Mouse (Mus musculus) liver, embryonic 16.5 days (tissue): ENCODE data around the gene Pla2g4b. TPM values are rescaled to one million over a fixed set of nuclear protein-coding genes. Genes with fewer than 3 reads are reported as not detected.

ENCODE experiments used
- ATAC-seq: fragments of 200-750 bp; cut with Nextera tagmentation; 2 replicates; pipeline ENCODE4 v1.8.0; 2017; ENCODE audit warnings: low read depth, mild to moderate bottlenecking, moderate number of reproducible peaks, moderate library complexity
- H3K27ac ChIP-seq: fragments of 300-500 bp; sonication (generic); 2 replicates; pipeline ENCODE4 v1.5.1; 2014; ENCODE audit warnings: mild to moderate bottlenecking, low read length
- H3K27me3 ChIP-seq: fragments of 300-500 bp; sonication (generic); 2 replicates; pipeline ENCODE4 v1.6.1; 2014; ENCODE audit warnings: low read depth, low read length, mixed read lengths; ENCODE audit not compliant: control insufficient read depth, insufficient read depth
- H3K36me3 ChIP-seq: fragments of 300-500 bp; sonication (generic); 2 replicates; pipeline ENCODE4 v1.6.1; 2014; ENCODE audit warnings: mild to moderate bottlenecking; ENCODE audit not compliant: control insufficient read depth, insufficient read depth
- H3K4me1 ChIP-seq: fragments of 300-500 bp; sonication (generic); 2 replicates; pipeline ENCODE4 v1.6.1; 2014; ENCODE audit warnings: low read depth, low read length, mixed read lengths; ENCODE audit not compliant: control insufficient read depth
- H3K4me2 ChIP-seq: fragments of 300-500 bp; sonication (generic); 2 replicates; pipeline ENCODE4 v1.6.1; 2014; ENCODE audit warnings: low read depth, low read length, mixed read lengths
- H3K4me3 ChIP-seq: fragments of 300-500 bp; sonication (generic); 2 replicates; pipeline ENCODE4 v1.5.1; 2014; ENCODE audit warnings: low read depth, mild to moderate bottlenecking, low read length
- H3K9ac ChIP-seq: fragments of 300-500 bp; sonication (generic); 2 replicates; pipeline ENCODE4 v1.6.1; 2014; ENCODE audit warnings: low read depth, low read length
- H3K9me3 ChIP-seq: fragments of 300-500 bp; sonication (generic); replicated peaks from 2 replicates; pipeline ENCODE4 v1.6.1; 2016; ENCODE audit warnings: low read length; ENCODE audit not compliant: control insufficient read depth
- WGBS: fragments of 180-500 bp; shearing (Covaris S2); extraction: QIAGEN DNeasy Blood & Tissue Kit; methylation state at CpG from one replicate; pipeline ENCODE4 v1.1.7; 2014; ENCODE audit not compliant: insufficient replicate concordance; 5-methylcytosine and 5-hydroxymethylcytosine counted together
- microRNA-seq: library from miRNA; unstranded; fragments of <30 nt; microRNA quantifications from one replicate; pipeline ENCODE4, GENCODE M21; 2016
- polyA plus RNA-seq: library from polyadenylated mRNA; unstranded; fragments of >200 nt; fragmentation: Nextera tagmentation; extraction: Ambion mirVana; gene quantifications from 2 replicates; pipeline ENCODE4 v1.2.1, GENCODE M21; 2015

The Pla2g4b gene
- polyA plus RNA-seq, 1 experiment from 2014 or later = 0.13 TPM

DNA sequence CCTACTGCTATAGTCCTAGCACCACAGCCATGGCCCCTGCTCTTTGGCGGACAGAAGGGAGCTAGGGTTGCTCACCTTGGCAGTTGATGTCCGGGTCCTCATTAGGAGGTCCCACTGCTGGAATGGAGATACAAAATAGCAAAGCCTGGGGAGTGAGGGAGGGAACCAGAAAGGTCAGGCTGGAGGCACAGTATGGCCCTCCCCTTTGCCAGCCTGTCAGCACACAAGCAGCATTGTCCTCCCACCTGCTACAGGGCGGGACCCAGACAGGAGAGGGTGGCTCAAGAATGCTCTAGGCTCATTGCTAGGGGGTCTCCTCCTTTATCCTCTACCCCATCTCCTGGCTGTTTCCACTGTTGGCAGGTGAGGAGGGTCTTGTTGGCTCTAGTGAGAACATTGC is 52.8 kb downstream of the Pla2g4b start:
- WGBS = 68% methylated on average over 3 of the region's 3 CpGs
- H3K36me3 ChIP-seq = no peaks in the 10 kb centered on the region
- H3K27me3 ChIP-seq = no peaks in the 10 kb centered on the region
- no peaks in the 10 kb centered on the region for H3K9me3 ChIP-seq
- no peak overlapping the region for H3K4me2 ChIP-seq
- no peaks in the 10 kb centered on the region for H3K4me1 ChIP-seq
- H3K27ac ChIP-seq = no peak overlapping the region
- H3K4me3 ChIP-seq = no peak overlapping the region
- ATAC-seq = no peak
- no peak overlapping the region for H3K9ac ChIP-seq

DNA sequence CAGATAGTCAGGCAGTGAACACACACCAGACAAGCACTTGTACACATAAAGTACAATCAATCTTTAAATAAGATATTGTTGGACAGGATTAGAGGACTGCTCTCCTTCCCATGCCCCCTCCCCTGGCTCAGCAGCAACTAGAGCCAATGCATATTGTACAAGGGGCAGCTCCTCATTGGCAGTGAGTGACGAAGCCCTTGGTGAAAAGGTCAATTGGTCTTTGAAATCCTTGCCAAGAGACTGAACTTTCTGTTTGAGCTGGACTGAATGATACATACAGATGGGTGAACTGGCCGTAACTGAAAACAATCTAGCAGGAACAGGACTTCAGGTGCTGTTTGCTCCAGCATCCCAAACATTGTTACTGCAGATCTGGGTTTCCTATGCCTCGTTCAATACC is 54.2 kb downstream of the Pla2g4b start:
- Histone ChIP-seq H3K27me3 (no peaks in the 10 kb centered on the region), H3K4me3 (no peak overlapping the region), H3K9me3 (no peaks in the 10 kb centered on the region), H3K9ac (no peak overlapping the region), H3K36me3 (no peaks in the 10 kb centered on the region), H3K27ac (no peak overlapping the region), H3K4me2 (no peak overlapping the region), H3K4me1 (no peaks in the 10 kb centered on the region)
- no peak for ATAC-seq
- 66% methylated on average over 3 of the region's 3 CpGs for WGBS

DNA sequence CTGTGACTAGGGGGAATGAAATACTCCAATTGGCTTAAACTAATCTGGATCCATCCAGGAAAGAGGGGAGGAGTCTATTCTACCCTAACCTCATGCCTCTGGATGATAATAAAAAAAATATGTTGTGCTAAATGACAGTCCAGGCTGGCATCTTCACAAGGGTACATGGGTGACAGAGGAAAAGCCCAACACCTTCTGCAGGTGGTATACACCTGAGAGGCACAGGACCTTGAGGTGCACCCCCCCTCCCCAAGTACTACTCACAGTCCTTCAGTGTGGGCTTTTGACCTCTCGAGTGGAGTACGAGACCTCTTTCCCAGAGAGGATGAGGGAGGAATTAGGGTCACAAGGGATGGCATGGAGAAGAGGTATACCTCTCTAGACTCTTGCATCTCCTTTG is 54.7 kb downstream of the Pla2g4b start:
- Histone ChIP-seq H3K9ac (no peak overlapping the region), H3K4me2 (no peak overlapping the region), H3K27me3 (no peaks in the 10 kb centered on the region), H3K27ac (no peak overlapping the region), H3K4me3 (no peak overlapping the region), H3K9me3 (no peaks in the 10 kb centered on the region), H3K4me1 (no peaks in the 10 kb centered on the region), H3K36me3 (no peaks in the 10 kb centered on the region)
- WGBS = 77% methylated on average over 2 of the region's 2 CpGs
- no peak for ATAC-seq

DNA sequence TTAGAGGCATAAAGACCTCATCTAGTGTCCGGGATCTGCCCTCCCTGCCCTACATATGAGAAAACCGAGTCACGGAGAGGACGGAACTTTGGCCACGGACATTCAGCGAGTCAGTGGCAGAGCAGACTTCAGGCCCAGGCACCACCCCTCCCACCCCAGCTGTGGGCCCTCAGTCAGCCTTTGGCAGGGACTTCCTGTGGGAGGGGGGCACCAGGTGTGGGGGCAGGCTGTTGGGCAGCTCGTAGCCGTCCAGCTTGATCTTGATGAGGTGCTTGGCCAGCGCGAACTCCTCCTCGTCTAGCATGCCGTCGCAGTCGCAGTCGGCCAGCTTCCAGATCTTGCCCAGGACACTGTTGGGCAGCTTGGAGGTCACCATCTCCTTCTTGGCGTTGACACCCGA is 57.8 kb downstream of the Pla2g4b start:
- no peak overlapping the region for H3K4me3 ChIP-seq
- ATAC-seq = no peak
- no peak overlapping the region for H3K4me2 ChIP-seq
- 88% methylated on average over 17 of the region's 17 CpGs for WGBS
- no peak overlapping the region for H3K27ac ChIP-seq
- H3K4me1 ChIP-seq = no peaks in the 10 kb centered on the region
- no peak overlapping the region for H3K9ac ChIP-seq
- H3K36me3 ChIP-seq = no peaks in the 10 kb centered on the region
- H3K9me3 ChIP-seq = no peaks in the 10 kb centered on the region
- H3K27me3 ChIP-seq = no peaks in the 10 kb centered on the region

Small RNA genes within 50 kb of the gene (microRNA-seq; reads per million reads assigned to microRNA genes)
- gene Mir7665 = not detected

Other genes with a start within 250 kb of the Pla2g4b start
- gene Rpap1, start 245.9 kb upstream of the Pla2g4b start, polyA plus RNA-seq = 7.4 and 9.1 TPM in 2 replicates
- gene Tyro3, start 235.7 kb upstream of the Pla2g4b start, polyA plus RNA-seq = 0.75 and 1.1 TPM in 2 replicates
- gene Mga, start 136.2 kb upstream of the Pla2g4b start, polyA plus RNA-seq = 6.1 TPM in 2 replicates
- 0.19 and 0.25 TPM in 2 replicates for gene Mapkbp1, start 60.7 kb upstream of the Pla2g4b start, polyA plus RNA-seq
- gene Jmjd7, start 5.9 kb upstream of the Pla2g4b start, polyA plus RNA-seq = 3.9 and 4.0 TPM in 2 replicates
- 0.56 and 1.1 TPM in 2 replicates for gene Gm28042, start 5.9 kb upstream of the Pla2g4b start, polyA plus RNA-seq
- 17.5 and 20.6 TPM in 2 replicates for gene Ehd4, start 121.2 kb downstream of the Pla2g4b start, polyA plus RNA-seq
- not detected in 2 replicates for gene Pla2g4e, start 211.9 kb downstream of the Pla2g4b start, polyA plus RNA-seq